Mouse (Mus musculus): ENCODE data around the gene Irs2.

- TF ChIP-seq CTCF (conservative IDR thresholded peaks at IDR 0.05; ENCODE audit: low read length): no peak
- TF ChIP-seq POU5F1 (IDR thresholded peaks at IDR 0.05; ENCODE audit: borderline replicate concordance, low read length): no peak
Measured at GRCm38 (mm10) chr8:11020949-11021572, 12.8 kb upstream of the Irs2 start.

All from E14TG2a.4 (cell line).